ENCODE assay signal across 7 mouse cellular contexts in genomic region chr6:47594926-47595623, GRCm38 (mm10). TPM values are rescaled to one million over a fixed set of nuclear protein-coding genes. Genes with fewer than 3 reads are reported as not detected.
DNase-seq lines count a peak whose midpoint lies in the region; ATAC-seq and TF ChIP-seq lines count a peak whose summit lies in the region.

Gene Ezh2, minus strand, starts transcription at chr6:47595341.

- H3K27ac ChIP-seq in intestine, postnatal 0 days (ENCODE audit: low read depth, low read length): peak within 1 kb of the TSS; percentile 99
- peak within 1 kb of the TSS; percentile 99 for H3K27ac ChIP-seq in midbrain, embryonic 12.5 days (replicated peaks)
- peak within 1 kb of the TSS; percentile 59 for H3K27ac ChIP-seq in small intestine, adult 2 months (ENCODE audit: insufficient read depth, low read depth, low read length)

- under 1% methylated on average over 66 of the region's 69 CpGs for WGBS in intestine, postnatal 0 days
- WGBS in midbrain, embryonic 12.5 days: under 1% methylated on average over 67 of the region's 69 CpGs
- WGBS in small intestine, adult 2 months: 1% methylated on average over 67 of the region's 69 CpGs

- peak within 1 kb of the TSS; percentile 98 for H3K9ac ChIP-seq in intestine, postnatal 0 days (ENCODE audit: low read depth, low read length)
- peak within 1 kb of the TSS; percentile 99 for H3K9ac ChIP-seq in midbrain, embryonic 12.5 days (replicated peaks)

- peak; percentile 98 for ATAC-seq in intestine, postnatal 0 days
- ATAC-seq in midbrain, embryonic 12.5 days (ENCODE audit: low FRiP score, low read depth): peak; percentile 99

- H3K9me3 ChIP-seq in intestine, postnatal 0 days (ENCODE audit: control insufficient read depth): no peaks in the 10 kb centered on the region
- no peaks in the 10 kb centered on the region for H3K9me3 ChIP-seq in midbrain, embryonic 12.5 days

- H3K4me3 ChIP-seq in intestine, postnatal 0 days (ENCODE audit: low read depth, low read length): peak within 1 kb of the TSS; percentile 81
- peak within 1 kb of the TSS; percentile 96 for H3K4me3 ChIP-seq in midbrain, embryonic 12.5 days
- peak within 1 kb of the TSS; percentile 69 for H3K4me3 ChIP-seq in small intestine, adult 2 months (ENCODE audit: low read depth, low read length)

- TF ChIP-seq POLR2A in small intestine, adult 2 months (IDR thresholded peaks at IDR 0.05; ENCODE audit: low read depth, low read length): peak; percentile 77; the same call in 1 of the 2 replicates

- H3K27me3 ChIP-seq in intestine, postnatal 0 days (replicated peaks; ENCODE audit: control insufficient read depth, insufficient read depth, low read length): no peaks in the 10 kb centered on the region
- no peaks in the 10 kb centered on the region for H3K27me3 ChIP-seq in midbrain, embryonic 12.5 days
- H3K27me3 ChIP-seq in small intestine, adult 2 months (ENCODE audit: control insufficient read depth, insufficient read depth, low read length): no peaks in the 10 kb centered on the region

- DNase-seq in adrenal gland, adult 8-10 months: peak; percentile 96
- peak; percentile 97 for DNase-seq in embryo, embryonic 9.5 days (ENCODE audit: extremely low spot score)
- peak; percentile 93 to 98 for DNase-seq in gastrocnemius, postnatal 4 days (ENCODE audit: low spot score in 2 of 2)
- peak; percentile 99 for DNase-seq in left cerebral cortex, postnatal 4 days

- peak within 1 kb of the TSS; percentile 78 for H3K4me2 ChIP-seq in intestine, postnatal 0 days (replicated peaks; ENCODE audit: low read depth)
- H3K4me2 ChIP-seq in midbrain, embryonic 12.5 days (replicated peaks): peak within 1 kb of the TSS; percentile 69

- intact Hi-C loops in left cerebral cortex, postnatal 4 days (cut with DNase I): no loop called here

- H3K4me1 ChIP-seq in intestine, postnatal 0 days (replicated peaks; ENCODE audit: control insufficient read depth, insufficient read depth, low read length): peaks cover 2% of the 10 kb centered on the region; the same call in 1 of the 2 replicates
- H3K4me1 ChIP-seq in midbrain, embryonic 12.5 days: peaks cover 15% of the 10 kb centered on the region
- no peaks in the 10 kb centered on the region for H3K4me1 ChIP-seq in small intestine, adult 2 months (ENCODE audit: control insufficient read depth, insufficient read depth, insufficient read length, low read length)

- no peak for TF ChIP-seq CTCF in intestine, postnatal 0 days (IDR thresholded peaks at IDR 0.05; ENCODE audit: low read depth)
- no peak for TF ChIP-seq CTCF in small intestine, adult 2 months (IDR thresholded peaks at IDR 0.05; ENCODE audit: extremely low read depth, insufficient read length, insufficient replicate concordance, low read depth, low read length)

- no peaks in the 10 kb centered on the region for H3K36me3 ChIP-seq in intestine, postnatal 0 days (ENCODE audit: control insufficient read depth, insufficient read depth)
- H3K36me3 ChIP-seq in midbrain, embryonic 12.5 days: no peaks in the 10 kb centered on the region
- no peaks in the 10 kb centered on the region for H3K36me3 ChIP-seq in small intestine, adult 2 months (ENCODE audit: control insufficient read depth, insufficient read depth, low read length)

RNA-seq across cellular contexts. Expression of gene Ezh2, which starts in this region (rescaled TPM):
- total RNA-seq in adrenal gland, adult 8-10 months (2022): 10 to 100 TPM in 3 of 4 experiments, 1 to 10 TPM in 1; 7.6 to 16.1 (median 12.4) TPM
- total RNA-seq in gastrocnemius, postnatal 4 days (2021): 10 to 100 TPM; 44.7 to 51.0 TPM
- 38.7 and 40.7 TPM in 2 replicates for polyA plus RNA-seq in intestine, postnatal 0 days (2015; fragmentation: Nextera tagmentation; extraction: Ambion mirVana)
- total RNA-seq in left cerebral cortex, postnatal 4 days (2021): 10 to 100 TPM; 65.4 to 69.6 TPM
- polyA plus RNA-seq in midbrain, embryonic 12.5 days (2016; fragmentation: Nextera tagmentation; extraction: Ambion mirVana): 199 and 222 TPM in 2 replicates
- 1.4 and 3.8 TPM in 2 replicates for polyA plus RNA-seq in small intestine, adult 2 months (2012; rRNA removed)

Comparison
In these comparisons a context has a peak if more than half of its experiments do, and no peak if none do; other contexts are left out.
1. Peak in every context shown above with its lines: DNase-seq, ATAC-seq, H3K4me3 ChIP-seq and H3K27ac ChIP-seq.